Mouse (Mus musculus) mouse embryonic stem cell (cell line): ENCODE data around the gene Prkrip1.
"Not testable (repeated sequence)": the region's sequence is repeated elsewhere in the genome, so short reads cannot be mapped to it uniquely, and the experiment has no call there.

Experiments
- in situ Hi-C, 2 experiments: fragments of 300-500 bp; cut with MboI; formaldehyde crosslinking; loops; 1 replicate in 1 of 2; 3 replicates in 1 of 2; pipeline ENCODE4 v1.14.3; 2019 to 2020; ENCODE audit warnings: low sequenced_read_pairs in 2 of 2, low pct_unique_long_range_greater_than_20kb in 1 of 2, mixed read lengths in 1 of 2; ENCODE audit not compliant: unreplicated experiment in 1 of 2

Prkrip1 gene

DNA sequence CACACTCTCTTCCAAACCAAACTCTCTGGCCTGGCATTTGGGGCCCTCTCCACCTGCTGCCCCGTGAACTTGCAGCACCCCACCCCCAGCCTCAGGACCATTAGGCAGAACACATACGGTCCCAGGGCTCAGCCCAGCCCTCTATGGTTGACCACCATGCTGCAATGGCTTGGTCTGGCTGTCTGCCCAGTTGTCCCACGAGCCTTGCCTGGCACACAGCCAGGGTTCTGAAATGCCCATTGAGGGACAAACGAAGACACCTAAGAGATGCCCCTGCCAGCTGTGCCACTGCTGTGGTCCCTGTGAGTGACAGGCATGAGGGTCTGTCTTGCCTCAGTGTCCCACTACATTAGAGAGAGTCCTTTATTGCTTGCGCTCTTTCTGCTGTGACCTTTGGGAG, 17.2 kb upstream of the Prkrip1 start:
- in situ Hi-C loops, result loop anchor here in 1 of 2 experiments (5.0 kb wide), 1 partner anchor 36 kb away; no protein-coding TSS in a partner anchor

DNA sequence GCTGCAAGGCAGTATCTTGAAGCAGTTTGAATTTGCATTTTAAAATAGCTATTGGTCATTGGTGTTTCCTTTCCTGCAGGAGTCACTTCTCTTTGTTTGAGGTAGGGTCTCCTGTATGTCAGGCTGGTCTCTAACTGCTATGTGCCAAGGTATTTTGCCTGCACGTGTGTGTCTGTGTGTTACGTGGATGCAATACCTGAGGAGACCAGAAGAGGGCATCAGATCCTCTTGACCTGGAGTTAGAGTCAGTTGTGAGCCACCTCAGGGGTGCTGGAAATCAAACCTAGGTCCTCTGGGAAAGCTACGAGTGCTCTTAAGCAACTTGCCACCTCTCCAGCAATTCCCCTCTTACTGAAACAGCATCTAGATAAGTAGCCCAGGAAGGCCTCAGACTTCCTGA, 16.4 kb upstream of the Prkrip1 start:
- in situ Hi-C loops, result loop anchor here in 1 of 2 experiments (5.0 kb wide), 1 partner anchor 37 kb away; no protein-coding TSS in a partner anchor

- in situ Hi-C loops, result no loop called here
Measured at GRCm38 (mm10) chr5:136213716-136214115, 15.0 kb upstream of the Prkrip1 start.

GRCm38 (mm10) chr5:136212716-136213115, 14.0 kb upstream of the Prkrip1 start:
- in situ Hi-C loops, result no loop called here

- in situ Hi-C loops, result not testable (repeated sequence)
Measured at GRCm38 (mm10) chr5:136211341-136212102, 12.8 kb upstream of the Prkrip1 start.

GRCm38 (mm10) chr5:136210549-136210948, 11.8 kb upstream of the Prkrip1 start:
- in situ Hi-C loops, result no loop called here

GRCm38 (mm10) chr5:136201832-136202231, 3.1 kb upstream of the Prkrip1 start:
- in situ Hi-C loops, result no loop called here

GRCm38 (mm10) chr5:136199526-136199925, 763 bp upstream of the Prkrip1 start:
- in situ Hi-C loops, result loop anchor here (5.0 to 10.0 kb wide), 2 partner anchors 45 to 53 kb away; partner anchors contain the start of gene Sh2b2 (in 1 of the 2)

DNA sequence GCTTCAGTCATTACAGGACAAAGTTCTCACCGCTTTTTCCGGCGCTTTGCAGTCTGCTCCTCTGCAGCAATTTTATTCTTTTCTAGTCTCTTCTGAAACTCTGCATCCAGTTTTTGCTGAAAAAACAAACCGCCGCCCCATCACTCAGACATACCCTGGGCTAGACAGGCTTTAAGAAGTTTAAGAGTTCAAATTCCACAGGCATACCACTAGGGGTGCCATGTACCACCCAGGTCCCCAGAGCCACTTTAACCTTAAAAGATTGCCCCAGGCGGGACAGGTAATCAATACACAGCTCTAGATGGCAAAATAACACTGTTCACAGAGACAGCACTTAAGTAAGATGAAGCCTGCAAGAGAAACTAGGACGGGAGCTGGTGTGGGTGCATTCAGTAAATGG, 6.9 kb downstream of the Prkrip1 start:
- in situ Hi-C loops, result loop anchor here in 1 of 2 experiments (10.0 kb wide), 1 partner anchor 53 kb away; the partner anchor contains the start of gene Sh2b2

DNA sequence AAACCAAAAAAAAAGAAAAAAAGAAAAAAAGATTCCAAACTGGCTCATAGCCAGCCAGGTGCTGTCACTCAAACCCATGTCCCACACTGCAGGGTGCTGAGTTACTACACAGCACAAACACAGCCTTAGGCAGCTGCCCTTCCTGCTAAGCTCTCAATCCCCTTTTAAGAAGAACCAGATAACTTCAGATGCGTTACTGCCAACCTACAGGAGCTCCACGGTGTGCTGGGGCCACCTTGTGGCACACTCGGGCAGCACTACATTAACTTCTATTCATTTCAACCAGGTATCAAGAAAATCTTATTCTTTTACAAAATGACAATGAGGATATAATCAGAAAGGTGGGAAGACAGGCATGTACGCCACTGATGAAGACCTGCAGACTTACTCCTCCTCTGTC, 12.0 kb downstream of the Prkrip1 start:
- in situ Hi-C loops, result no loop called here

GRCm38 (mm10) chr5:136183766-136184165, 15.0 kb downstream of the Prkrip1 start:
- in situ Hi-C loops, result no loop called here

- in situ Hi-C loops, result no loop called here
Measured at GRCm38 (mm10) chr5:136182830-136183229, 15.9 kb downstream of the Prkrip1 start.

GRCm38 (mm10) chr5:136182049-136182448, 16.7 kb downstream of the Prkrip1 start:
- in situ Hi-C loops, result no loop called here

GRCm38 (mm10) chr5:136181197-136181596, 17.6 kb downstream of the Prkrip1 start:
- in situ Hi-C loops, result no loop called here

DNA sequence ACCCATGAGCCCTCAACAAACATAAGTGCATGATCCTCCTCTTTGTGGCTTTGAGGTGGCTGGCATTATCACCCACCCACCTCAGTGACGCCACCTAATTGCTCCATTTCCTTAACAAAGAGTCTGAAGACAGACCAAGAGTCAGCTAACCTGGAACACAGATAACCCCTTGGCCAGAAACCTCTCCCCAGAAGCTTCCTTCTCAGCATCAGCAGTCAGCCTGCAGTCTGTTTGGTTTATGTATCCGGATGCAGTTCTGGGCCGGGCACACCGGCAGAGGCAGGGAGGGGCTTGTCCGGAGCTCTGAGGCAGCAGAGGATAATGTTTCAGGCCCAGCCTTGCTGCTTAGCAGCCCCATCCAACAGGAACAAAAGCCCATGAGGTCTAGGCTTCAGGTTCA, 19.2 kb downstream of the Prkrip1 start:
- in situ Hi-C loops, result no loop called here

- in situ Hi-C loops, result no loop called here
Measured at GRCm38 (mm10) chr5:136173606-136174463, 24.9 kb downstream of the Prkrip1 start.

GRCm38 (mm10) chr5:136172939-136173338, 25.8 kb downstream of the Prkrip1 start:
- in situ Hi-C loops, result no loop called here

- in situ Hi-C loops, result no loop called here
Measured at GRCm38 (mm10) chr5:136171363-136172341, 27.1 kb downstream of the Prkrip1 start.
